Mouse (Mus musculus) hindbrain, postnatal 0 days (tissue): Measurements from ENCODE around the gene Pgm5. TPM values are rescaled to one million over a fixed set of nuclear protein-coding genes. Genes with fewer than 3 reads are reported as not detected.

Experiments
- ATAC-seq: fragments of 200-750 bp; cut with Nextera tagmentation; 2 replicates; pipeline ENCODE4 v1.8.0; 2017; ENCODE audit warnings: mild to moderate bottlenecking, moderate TSS enrichment, moderate library complexity
- DNase-seq: peaks from one replicate; pipeline ENCODE4 v3.0.0-alpha.2; 2015; ENCODE audit warnings: low spot score
- H3K27ac ChIP-seq: fragments of 300-500 bp; sonication (generic); 2 replicates; pipeline ENCODE4 v1.5.1; 2014; ENCODE audit warnings: mild to moderate bottlenecking
- H3K27me3 ChIP-seq: fragments of 300-500 bp; sonication (generic); 2 replicates; pipeline ENCODE4 v1.6.1; 2014; ENCODE audit warnings: low read length, mixed read lengths; ENCODE audit not compliant: insufficient read depth
- H3K36me3 ChIP-seq: fragments of 300-500 bp; sonication (generic); 2 replicates; pipeline ENCODE4 v1.6.1; 2014; ENCODE audit warnings: low read length, mixed read lengths; ENCODE audit not compliant: insufficient read depth
- H3K4me1 ChIP-seq: fragments of 300-500 bp; sonication (generic); 2 replicates; pipeline ENCODE4 v1.6.1; 2014; ENCODE audit warnings: antibody characterized with exemption, low read length, mixed read lengths; ENCODE audit not compliant: insufficient read depth
- H3K4me2 ChIP-seq: fragments of 300-500 bp; sonication (generic); 2 replicates; pipeline ENCODE4 v1.6.1; 2014; ENCODE audit warnings: low read depth, mild to moderate bottlenecking, low read length, moderate library complexity, mixed read lengths
- H3K4me3 ChIP-seq: fragments of 300-500 bp; sonication (generic); 2 replicates; pipeline ENCODE4 v1.5.1; 2014; ENCODE audit warnings: low read length
- H3K9ac ChIP-seq: fragments of 300-500 bp; sonication (generic); replicated peaks from 2 replicates; pipeline ENCODE4 v1.6.1; 2014; ENCODE audit warnings: mild to moderate bottlenecking, low read length, moderate library complexity, mixed read lengths
- H3K9me3 ChIP-seq: fragments of 300-500 bp; sonication (generic); 2 replicates; pipeline ENCODE4 v1.6.1; 2016; ENCODE audit warnings: low read length, mixed read lengths
- CTCF ChIP-seq: IDR thresholded peaks from 2 replicates; pipeline ENCODE4 v1.5.1; 2016; ENCODE audit warnings: antibody characterized with exemption, control low read depth, low read depth
- WGBS: fragments of 180-500 bp; shearing (Covaris S2); extraction: QIAGEN DNeasy Blood & Tissue Kit; methylation state at CpG from one replicate; pipeline ENCODE4 v1.1.7; 2014; 5-methylcytosine and 5-hydroxymethylcytosine counted together
- polyA plus RNA-seq: library from polyadenylated mRNA; unstranded; fragments of >200 nt; fragmentation: Nextera tagmentation; extraction: Ambion mirVana; gene quantifications from 2 replicates; pipeline ENCODE4 v1.2.1, GENCODE M21; 2015
- total RNA-seq: library from RNA; depleted of rRNA; stranded (reverse); fragments of >200 nt; gene quantifications from 2 replicates; pipeline ENCODE4 v1.2.3, GENCODE M21; 2014

Gene Pgm5
- total and polyA plus RNA-seq, 2 experiments from 2014 or later = 2.1 to 33.3 TPM

GRCm38 (mm10) chr19:24700664-24701063 is 161.0 kb downstream of the Pgm5 start:
- Histone ChIP-seq H3K27ac (no peak overlapping the region), H3K4me3 (no peak overlapping the region), H3K4me1 (no peaks in the 10 kb centered on the region), H3K36me3 (no peaks in the 10 kb centered on the region), H3K9me3 (no peaks in the 10 kb centered on the region), H3K4me2 (no peak overlapping the region), H3K27me3 (no peaks in the 10 kb centered on the region), H3K9ac (no peak overlapping the region)
- ATAC-seq (no peak), DNase-seq (no peak)
- WGBS = 88% methylated on average over 5 of the region's 5 CpGs
- TF ChIP-seq CTCF = no peak

GRCm38 (mm10) chr19:24699910-24700309 is 161.7 kb downstream of the Pgm5 start:
- Histone ChIP-seq H3K9ac (no peak overlapping the region), H3K9me3 (no peaks in the 10 kb centered on the region), H3K4me2 (no peak overlapping the region), H3K36me3 (no peaks in the 10 kb centered on the region), H3K4me1 (no peaks in the 10 kb centered on the region), H3K27ac (no peak overlapping the region), H3K4me3 (no peak overlapping the region), H3K27me3 (no peaks in the 10 kb centered on the region)
- no peak for ATAC-seq
- peak; percentile 41 for DNase-seq
- TF ChIP-seq CTCF = peak; percentile 56

- no peak for TF ChIP-seq CTCF
- Histone ChIP-seq H3K36me3 (no peaks in the 10 kb centered on the region), H3K27ac (no peak overlapping the region), H3K9me3 (no peaks in the 10 kb centered on the region), H3K9ac (no peak overlapping the region), H3K4me3 (no peak overlapping the region), H3K4me1 (no peaks in the 10 kb centered on the region), H3K4me2 (no peak overlapping the region), H3K27me3 (no peaks in the 10 kb centered on the region)
- 65% methylated on average over 3 of the region's 3 CpGs for WGBS
- no peak for ATAC-seq
- DNase-seq = no peak
Measured at GRCm38 (mm10) chr19:24699196-24699595, 162.5 kb downstream of the Pgm5 start.

GRCm38 (mm10) chr19:24698651-24699050 is 163.0 kb downstream of the Pgm5 start:
- no peaks in the 10 kb centered on the region for H3K36me3 ChIP-seq
- DNase-seq (no peak), ATAC-seq (no peak)
- TF ChIP-seq CTCF = no peak
- H3K9me3 ChIP-seq = no peaks in the 10 kb centered on the region
- no peaks in the 10 kb centered on the region for H3K4me1 ChIP-seq
- H3K27me3 ChIP-seq = no peaks in the 10 kb centered on the region
- H3K4me2 ChIP-seq = no peak overlapping the region
- H3K9ac ChIP-seq = no peak overlapping the region
- WGBS = 50% methylated on average over 5 of the region's 5 CpGs
- H3K27ac ChIP-seq = no peak overlapping the region
- no peak overlapping the region for H3K4me3 ChIP-seq

- H3K4me2 ChIP-seq = no peak overlapping the region
- H3K36me3 ChIP-seq = no peaks in the 10 kb centered on the region
- TF ChIP-seq CTCF = no peak
- no peak overlapping the region for H3K9ac ChIP-seq
- H3K4me3 ChIP-seq = no peak overlapping the region
- H3K27ac ChIP-seq = no peak overlapping the region
- no peaks in the 10 kb centered on the region for H3K4me1 ChIP-seq
- no peaks in the 10 kb centered on the region for H3K9me3 ChIP-seq
- H3K27me3 ChIP-seq = no peaks in the 10 kb centered on the region
- no peak for DNase-seq
- WGBS = 29% methylated on average over 1 of the region's 1 CpGs
- no peak for ATAC-seq
Measured at GRCm38 (mm10) chr19:24697946-24698345, 163.7 kb downstream of the Pgm5 start.

GRCm38 (mm10) chr19:24692691-24693090 is 169.0 kb downstream of the Pgm5 start:
- Histone ChIP-seq H3K4me3 (no peak overlapping the region), H3K9ac (no peak overlapping the region), H3K36me3 (no peaks in the 10 kb centered on the region), H3K27ac (no peak overlapping the region), H3K4me2 (no peak overlapping the region), H3K4me1 (no peaks in the 10 kb centered on the region), H3K27me3 (no peaks in the 10 kb centered on the region), H3K9me3 (no peaks in the 10 kb centered on the region)
- 75% methylated on average over 2 of the region's 2 CpGs for WGBS
- TF ChIP-seq CTCF = no peak
- no peak for ATAC-seq
- DNase-seq = no peak

GRCm38 (mm10) chr19:24689531-24689930 is 172.1 kb downstream of the Pgm5 start:
- H3K36me3 ChIP-seq = no peaks in the 10 kb centered on the region
- H3K4me3 ChIP-seq = no peak overlapping the region
- no peak for ATAC-seq
- H3K4me1 ChIP-seq = no peaks in the 10 kb centered on the region
- no peak overlapping the region for H3K4me2 ChIP-seq
- no peak overlapping the region for H3K27ac ChIP-seq
- H3K9ac ChIP-seq = no peak overlapping the region
- no peaks in the 10 kb centered on the region for H3K27me3 ChIP-seq
- H3K9me3 ChIP-seq = no peaks in the 10 kb centered on the region
- TF ChIP-seq CTCF = no peak
- no peak for DNase-seq
- WGBS = 93% methylated on average over 4 of the region's 4 CpGs

- ATAC-seq (no peak), DNase-seq (no peak)
- no peak overlapping the region for H3K9ac ChIP-seq
- 87% methylated on average over 6 of the region's 6 CpGs for WGBS
- no peak for TF ChIP-seq CTCF
- H3K9me3 ChIP-seq = no peaks in the 10 kb centered on the region
- no peak overlapping the region for H3K27ac ChIP-seq
- no peaks in the 10 kb centered on the region for H3K36me3 ChIP-seq
- no peak overlapping the region for H3K4me2 ChIP-seq
- no peaks in the 10 kb centered on the region for H3K27me3 ChIP-seq
- no peaks in the 10 kb centered on the region for H3K4me1 ChIP-seq
- no peak overlapping the region for H3K4me3 ChIP-seq
Measured at GRCm38 (mm10) chr19:24688327-24688726, 173.3 kb downstream of the Pgm5 start.
